Mouse (Mus musculus): ENCODE measurements around the gene Ifnl2. TPM values are rescaled to one million over a fixed set of nuclear protein-coding genes. Genes with fewer than 3 reads are reported as not detected.

The Ifnl2 gene
- total and polyA plus RNA-seq, 3 experiments = not detected

DNA sequence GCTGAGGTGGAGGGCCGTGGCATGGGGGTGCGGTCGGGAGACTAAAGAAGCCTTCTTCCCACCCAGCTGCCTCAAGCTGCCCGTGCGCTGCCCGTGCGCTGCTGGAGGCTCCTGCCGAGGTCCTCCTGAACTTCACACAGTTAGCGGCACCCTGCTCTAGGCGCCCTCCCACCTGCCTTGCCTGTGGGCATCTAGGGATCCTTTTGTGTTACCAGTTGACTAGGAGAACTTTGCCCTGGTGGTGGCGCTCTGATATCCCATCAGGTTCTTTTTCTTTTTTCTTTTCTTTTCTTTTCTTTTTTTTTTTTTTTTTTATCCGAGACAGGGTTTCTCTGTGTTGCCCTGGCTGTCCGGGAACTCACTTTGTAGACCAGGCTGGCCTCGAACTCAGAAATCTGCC lies 19.4 kb downstream of the Ifnl2 start:
- Histone ChIP-seq H3K79me2 (ENCODE audit: control insufficient read depth, insufficient read depth, low read length, poor library complexity) (no peaks in the 10 kb centered on the region), H3K4me3 (ENCODE audit: control insufficient read depth in 1 of 2, insufficient read depth in 1 of 2, low read depth in 2 of 2, low read length in 2 of 2) (no peak overlapping the region), H3K9ac (ENCODE audit: control insufficient read depth, low read depth, low read length, poor library complexity, severe bottlenecking) (no peak overlapping the region)

DNA sequence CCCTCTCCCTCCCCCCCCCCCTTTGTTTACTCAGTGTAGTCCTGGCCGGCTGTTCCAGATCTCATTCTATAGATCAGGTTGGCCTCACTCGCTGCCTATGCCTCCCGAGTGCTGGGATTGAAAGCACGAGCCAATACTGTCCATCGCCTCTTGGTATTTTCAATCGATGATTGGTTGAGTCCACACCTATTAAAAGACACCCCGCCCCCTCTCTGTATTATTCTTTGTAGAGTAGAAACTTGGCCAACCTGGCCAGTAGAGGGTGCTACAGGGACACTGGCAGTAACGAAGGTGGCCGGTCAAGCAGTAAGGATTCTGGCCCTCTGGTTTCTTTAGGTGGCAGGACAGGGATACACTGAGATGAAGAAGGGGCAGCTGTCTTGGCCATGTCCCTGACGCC lies 19.8 kb downstream of the Ifnl2 start:
- Histone ChIP-seq H3K4me1 (ENCODE audit: control insufficient read depth in 1 of 2, insufficient read depth in 2 of 2, low read length in 2 of 2) (no peaks in the 10 kb centered on the region), H3K27me3 (ENCODE audit: control insufficient read depth in 1 of 2, insufficient read depth in 2 of 2, low read length in 2 of 2) (peaks cover 0 to 2% of the 10 kb centered on the region in 2 experiments; a peak in 1 of 4 replicates), H3K9me3 (replicated peaks; ENCODE audit: insufficient read depth, low read length) (no peaks in the 10 kb centered on the region), H3K79me2 (ENCODE audit: control insufficient read depth, insufficient read depth, low read length, poor library complexity) (no peaks in the 10 kb centered on the region), H3K4me3 (ENCODE audit: control insufficient read depth in 1 of 2, insufficient read depth in 1 of 2, low read depth in 2 of 2, low read length in 2 of 2) (no peak overlapping the region), H3K27ac (ENCODE audit: control insufficient read depth, low read depth, low read length) (no peak overlapping the region), H3K36me3 (ENCODE audit: control insufficient read depth in 1 of 2, insufficient read depth in 2 of 2, low read length in 2 of 2) (no peaks in the 10 kb centered on the region), H3K9ac (ENCODE audit: control insufficient read depth, low read depth, low read length, poor library complexity, severe bottlenecking) (no peak overlapping the region)
- TF ChIP-seq UBTF (IDR thresholded peaks at IDR 0.05; ENCODE audit: borderline replicate concordance, insufficient read depth, low read depth, low read length) = no peak
- TF ChIP-seq SMC3 (IDR thresholded peaks at IDR 0.05; ENCODE audit: low read depth, low read length) = peak; percentile 41
- peak; percentile 25 for TF ChIP-seq RAD21 (IDR thresholded peaks at IDR 0.05; ENCODE audit: low read depth, low read length)
- peak; percentile 15 to 53 (median 52) for TF ChIP-seq CTCF (IDR thresholded peaks at IDR 0.05 in 2 of 3, conservative IDR thresholded peaks at IDR 0.05 in 1 of 3; ENCODE audit: control insufficient read depth in 1 of 3, insufficient read depth in 1 of 3, low read depth in 2 of 3, low read length in 3 of 3, poor library complexity in 1 of 3, severe bottlenecking in 1 of 3)
- no peak for TF ChIP-seq USF1 (IDR thresholded peaks at IDR 0.05; ENCODE audit: low read depth, low read length)
- DNase-seq (ENCODE audit: low read depth, low spot score) = peak; percentile 16

More for the DNA sequence above, 19.4 kb downstream of the Ifnl2 start:
- no peaks in the 10 kb centered on the region for H3K36me3 ChIP-seq (ENCODE audit: control insufficient read depth in 1 of 2, insufficient read depth in 2 of 2, low read length in 2 of 2)
- no peak for DNase-seq (ENCODE audit: low read depth, low spot score)
- H3K27me3 ChIP-seq (ENCODE audit: control insufficient read depth in 1 of 2, insufficient read depth in 2 of 2, low read length in 2 of 2) = peaks cover 0 to 2% of the 10 kb centered on the region in 2 experiments; a peak in 2 of 4 replicates
- TF ChIP-seq MAZ (IDR thresholded peaks at IDR 0.05; ENCODE audit: low read depth, low read length) = no peak
- no peak for TF ChIP-seq MYB (IDR thresholded peaks at IDR 0.05; ENCODE audit: low read depth, low read length)
- TF ChIP-seq JUND (IDR thresholded peaks at IDR 0.05; ENCODE audit: low read depth, low read length) = no peak
- H3K4me1 ChIP-seq (ENCODE audit: control insufficient read depth in 1 of 2, insufficient read depth in 2 of 2, low read length in 2 of 2) = no peaks in the 10 kb centered on the region
- no peaks in the 10 kb centered on the region for H3K9me3 ChIP-seq (replicated peaks; ENCODE audit: insufficient read depth, low read length)
- H3K27ac ChIP-seq (ENCODE audit: control insufficient read depth, low read depth, low read length) = no peak overlapping the region

DNA sequence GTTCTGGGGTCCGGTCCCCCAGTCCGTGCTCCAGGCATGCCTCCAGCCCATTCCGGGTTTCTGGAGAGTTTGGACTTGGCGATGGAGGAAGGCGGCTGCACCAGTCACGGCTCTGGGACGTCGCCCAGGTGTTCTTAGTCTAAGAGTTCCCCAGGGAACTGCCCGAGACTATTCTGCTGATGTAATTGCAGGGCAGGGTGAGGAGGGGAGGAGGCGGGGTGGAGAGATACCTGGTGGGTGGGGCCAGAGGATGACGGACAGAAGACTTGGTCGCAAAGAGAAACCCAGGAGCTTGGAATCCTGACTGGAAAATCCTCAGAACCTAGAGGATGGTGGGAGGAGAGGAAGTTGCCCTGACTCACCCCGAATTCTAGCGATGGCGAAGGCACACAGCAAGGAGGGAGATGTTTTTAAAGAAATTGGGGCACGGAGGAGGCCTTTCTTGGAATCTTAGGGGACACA lies 22.2 kb downstream of the Ifnl2 start:
- Histone ChIP-seq H3K27me3 (ENCODE audit: control insufficient read depth in 1 of 2, insufficient read depth in 2 of 2, low read length in 2 of 2) (0 out of 4 replicates have a peak, but pooled peaks cover 0 to 2% of the 10 kb centered on the region in 2 experiments), H3K9ac (ENCODE audit: control insufficient read depth, low read depth, low read length, poor library complexity, severe bottlenecking) (no peak overlapping the region), H3K4me3 (ENCODE audit: control insufficient read depth in 1 of 2, insufficient read depth in 1 of 2, low read depth in 2 of 2, low read length in 2 of 2) (no peak overlapping the region), H3K36me3 (ENCODE audit: control insufficient read depth in 1 of 2, insufficient read depth in 2 of 2, low read length in 2 of 2) (no peaks in the 10 kb centered on the region), H3K27ac (ENCODE audit: control insufficient read depth, low read depth, low read length) (no peak overlapping the region), H3K79me2 (ENCODE audit: control insufficient read depth, insufficient read depth, low read length, poor library complexity) (no peaks in the 10 kb centered on the region), H3K9me3 (replicated peaks; ENCODE audit: insufficient read depth, low read length) (no peaks in the 10 kb centered on the region), H3K4me1 (ENCODE audit: control insufficient read depth in 1 of 2, insufficient read depth in 2 of 2, low read length in 2 of 2) (no peaks in the 10 kb centered on the region)
- TF ChIP-seq ETS1 (IDR thresholded peaks at IDR 0.05; ENCODE audit: low read depth, low read length) (no peak), USF1 (IDR thresholded peaks at IDR 0.05; ENCODE audit: low read depth, low read length) (no peak), MAX (IDR thresholded peaks at IDR 0.05; ENCODE audit: low read length) (no peak), RAD21 (IDR thresholded peaks at IDR 0.05; ENCODE audit: low read depth, low read length) (no peak), ZKSCAN1 (IDR thresholded peaks at IDR 0.05; ENCODE audit: low read depth, low read length) (no peak), TCF12 (IDR thresholded peaks at IDR 0.05; ENCODE audit: low read depth, low read length) (no peak), MYC (IDR thresholded peaks at IDR 0.05; ENCODE audit: low read depth, low read length) (no peak), NRF1 (IDR thresholded peaks at IDR 0.05; ENCODE audit: insufficient read depth, low read depth, low read length, poor library complexity, severe bottlenecking) (no peak), E2F4 (IDR thresholded peaks at IDR 0.05; ENCODE audit: borderline replicate concordance, low read depth, low read length) (no peak), MAFK (IDR thresholded peaks at IDR 0.05; ENCODE audit: borderline replicate concordance, low read depth, low read length) (no peak), ELF1 (IDR thresholded peaks at IDR 0.05; ENCODE audit: low read depth, low read length) (no peak), BHLHE40 (IDR thresholded peaks at IDR 0.05; ENCODE audit: borderline replicate concordance, low read depth, low read length) (no peak), USF2 (IDR thresholded peaks at IDR 0.05; ENCODE audit: borderline replicate concordance in 1 of 2, insufficient read depth in 1 of 2, low read depth in 1 of 2, low read length in 2 of 2) (no peak), CHD1 (IDR thresholded peaks at IDR 0.05; ENCODE audit: low read depth, low read length) (no peak), TBP (IDR thresholded peaks at IDR 0.05; ENCODE audit: low read depth, low read length) (no peak), EP300 (IDR thresholded peaks at IDR 0.05; ENCODE audit: low read depth in 1 of 2, low read length in 2 of 2) (no peak), GATA1 (IDR thresholded peaks at IDR 0.05; ENCODE audit: low read depth, low read length) (no peak), ZC3H11A (IDR thresholded peaks at IDR 0.05; ENCODE audit: low read depth, low read length) (no peak), GABPA (IDR thresholded peaks at IDR 0.05; ENCODE audit: low read depth, low read length) (no peak), MXI1 (IDR thresholded peaks at IDR 0.05; ENCODE audit: low read depth, low read length) (no peak)
- no peak for DNase-seq (ENCODE audit: low read depth, low spot score)

Data from MEL (cell line).